Mouse (Mus musculus) retina, postnatal 7 days (tissue): ENCODE measurements around the gene Anks1.
"Not testable (repeated sequence)": the region's sequence is repeated elsewhere in the genome, so short reads cannot be mapped to it uniquely, and the experiment has no call there.

Experiments
- DNase-seq: peaks from one replicate; pipeline ENCODE4 v3.0.0-alpha.2; 2012; ENCODE audit warnings: low read depth, low spot score

The Anks1 gene

GRCm38 (mm10) chr17:27997212-27997611 lies 88.1 kb downstream of the Anks1 start:
- DNase-seq, result no peak

DNA sequence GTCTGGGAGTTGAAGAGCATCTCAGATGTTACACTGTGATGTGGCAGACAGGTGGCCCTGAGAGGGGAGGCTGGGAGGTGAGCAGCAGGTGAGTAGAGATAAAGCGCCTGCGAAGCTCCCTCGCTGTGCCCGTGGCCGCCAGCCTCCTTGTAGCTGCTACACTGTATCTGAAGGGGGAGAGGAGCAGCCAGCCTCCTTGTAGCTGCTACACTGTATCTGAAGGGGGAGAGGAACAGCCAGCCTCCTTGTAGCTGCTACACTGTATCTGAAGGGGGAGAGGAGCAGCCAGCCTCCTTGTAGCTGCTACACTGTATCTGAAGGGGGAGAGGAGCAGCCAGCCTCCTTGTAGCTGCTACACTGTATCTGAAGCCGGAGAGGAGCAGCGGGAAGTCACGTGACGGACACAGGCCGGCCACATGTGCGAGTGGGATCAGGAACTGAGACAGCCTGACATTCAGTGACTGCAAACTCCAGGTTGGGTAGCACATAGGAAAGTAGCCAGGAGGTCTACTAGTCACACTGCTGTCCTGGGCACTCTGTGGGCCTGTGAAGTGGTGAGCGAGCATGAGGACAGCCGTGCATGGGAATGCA lies 90.7 kb downstream of the Anks1 start:
- DNase-seq, result not testable (repeated sequence)

DNA sequence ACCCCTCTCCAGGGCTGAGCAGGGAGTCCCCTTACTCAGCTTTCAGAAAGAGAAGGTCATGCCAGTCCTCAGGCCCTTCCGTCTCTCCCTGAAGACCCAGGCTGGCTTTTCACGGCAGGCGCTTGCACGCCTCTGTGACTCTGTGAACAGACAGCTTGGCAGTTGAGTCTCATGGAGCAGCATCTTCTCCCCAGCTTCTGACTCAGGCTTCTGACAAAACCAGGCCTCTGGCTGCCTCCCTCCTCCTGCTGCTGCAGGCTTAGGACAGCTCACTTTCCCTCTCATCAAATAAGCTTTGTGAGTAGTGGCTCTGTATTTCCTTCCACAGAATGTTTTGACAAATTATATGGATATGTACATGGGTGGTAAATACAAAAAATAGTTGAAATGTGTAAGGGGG lies 91.3 kb downstream of the Anks1 start:
- no peak for DNase-seq

- DNase-seq, result no peak
These were observed 91.7 kb downstream of the Anks1 start for GRCm38 (mm10) chr17:28000851-28001250.

DNA sequence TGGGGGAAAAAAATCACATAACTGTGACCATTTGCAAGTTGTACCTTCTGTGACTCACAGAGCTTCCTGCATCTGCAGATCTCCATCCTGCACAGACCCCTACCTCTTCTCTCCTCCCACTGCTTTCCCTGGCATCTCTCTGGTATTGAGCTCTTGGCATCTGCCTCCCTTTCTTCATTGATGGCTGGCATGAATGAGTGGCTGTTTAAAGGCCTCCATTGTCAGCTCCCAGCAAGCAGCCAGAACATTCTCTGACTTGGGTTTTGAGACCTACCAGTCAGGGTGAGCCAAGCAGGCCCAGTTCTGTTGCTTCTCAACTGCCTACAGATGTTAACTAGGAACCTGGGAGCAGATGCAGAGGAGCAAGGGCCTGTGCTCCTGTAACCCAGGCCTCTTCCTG lies 96.3 kb downstream of the Anks1 start:
- no peak for DNase-seq

GRCm38 (mm10) chr17:28006208-28006607 lies 97.1 kb downstream of the Anks1 start:
- no peak for DNase-seq

GRCm38 (mm10) chr17:28006611-28007010 lies 97.5 kb downstream of the Anks1 start:
- DNase-seq, result no peak

GRCm38 (mm10) chr17:28007179-28007811 lies 98.2 kb downstream of the Anks1 start:
- no peak for DNase-seq

GRCm38 (mm10) chr17:28007857-28008564 lies 98.9 kb downstream of the Anks1 start:
- DNase-seq, result no peak

GRCm38 (mm10) chr17:28008565-28008981 lies 99.5 kb downstream of the Anks1 start:
- DNase-seq, result no peak

DNA sequence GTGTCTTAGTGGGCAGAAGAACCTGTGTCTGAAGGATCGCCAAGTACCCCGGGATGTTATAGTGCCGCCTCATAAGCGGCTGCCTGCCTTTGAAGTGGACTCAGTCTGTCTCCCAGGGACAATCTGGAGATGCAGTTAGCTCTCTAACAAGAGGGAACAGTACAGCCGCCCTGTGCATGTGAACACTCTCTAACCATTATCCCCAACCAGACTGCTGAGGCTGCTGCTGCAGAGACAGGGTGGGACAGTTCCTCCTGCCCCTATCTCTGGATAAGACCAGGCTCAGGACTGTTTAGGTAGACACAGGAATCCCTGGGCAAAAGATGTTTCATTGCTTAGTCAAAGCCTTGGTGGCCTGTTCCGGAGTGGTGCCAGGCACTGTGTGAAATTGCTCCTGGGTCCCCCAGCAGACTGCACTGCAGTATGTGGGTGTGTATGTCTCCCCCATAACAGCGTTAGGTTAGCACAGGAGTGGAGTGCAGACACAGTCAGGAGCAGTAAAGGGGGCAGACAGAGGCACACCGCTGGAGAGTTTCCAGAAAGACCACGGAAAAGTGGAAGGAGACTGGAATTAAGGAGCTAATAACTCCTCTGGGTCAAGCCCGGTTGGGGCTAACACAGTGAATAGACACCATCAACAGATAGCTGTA lies 100.1 kb downstream of the Anks1 start:
- no peak for DNase-seq

- no peak for DNase-seq
These were observed 100.6 kb downstream of the Anks1 start for GRCm38 (mm10) chr17:28009716-28010114.

DNA sequence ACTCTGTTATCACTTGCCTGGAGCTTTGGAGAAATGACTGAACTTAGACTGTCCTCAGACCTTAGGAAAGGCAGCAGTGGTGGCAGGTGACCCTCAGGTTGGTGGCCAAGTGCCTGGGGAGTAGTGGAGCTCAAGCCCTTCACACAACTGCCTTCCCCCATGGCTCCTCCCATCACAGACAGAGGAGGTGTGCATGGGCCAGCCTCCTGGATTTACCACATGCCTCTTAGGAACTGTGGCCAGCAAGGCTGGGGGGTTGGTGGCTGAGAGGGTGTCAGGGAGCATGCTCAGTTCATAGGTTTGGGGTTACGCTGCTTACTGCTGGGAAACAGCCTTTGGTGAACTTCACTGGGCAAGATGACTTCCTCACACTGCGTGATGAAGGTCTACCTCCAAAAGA lies 101.8 kb downstream of the Anks1 start:
- DNase-seq, result no peak

- DNase-seq, result no peak
These were observed 103.7 kb downstream of the Anks1 start for GRCm38 (mm10) chr17:28012851-28013250.

DNA sequence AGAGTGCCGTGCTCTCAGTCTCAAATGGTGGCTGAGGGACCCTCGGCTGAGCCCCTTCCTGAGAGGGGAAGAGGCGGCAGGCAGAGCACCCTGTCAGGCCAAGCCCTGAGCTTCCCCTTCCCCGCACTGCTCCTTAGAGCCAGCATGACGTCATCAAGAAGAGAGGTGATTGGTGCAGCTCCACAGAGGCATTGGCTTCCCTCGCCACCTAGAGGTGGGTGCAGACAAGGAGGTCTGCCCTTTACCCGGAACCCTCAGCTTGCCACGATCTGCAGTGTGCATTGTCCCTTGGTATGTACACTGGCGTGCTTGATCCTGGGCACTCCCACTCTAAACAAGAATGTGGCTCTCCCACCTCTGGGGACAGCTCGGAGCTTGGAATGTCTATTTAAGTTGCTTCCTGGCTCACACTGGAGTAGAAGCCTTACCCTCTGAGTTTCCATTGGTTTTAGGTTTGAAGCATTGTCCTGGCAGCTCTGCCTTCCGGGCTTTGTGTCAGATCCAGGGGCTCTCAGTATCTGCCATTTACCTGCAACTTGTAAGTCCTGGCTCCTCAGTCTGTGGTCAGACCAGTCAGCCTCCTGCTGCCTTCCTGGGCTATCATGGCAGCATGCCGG lies 104.3 kb downstream of the Anks1 start:
- DNase-seq, result peak; percentile 58

DNA sequence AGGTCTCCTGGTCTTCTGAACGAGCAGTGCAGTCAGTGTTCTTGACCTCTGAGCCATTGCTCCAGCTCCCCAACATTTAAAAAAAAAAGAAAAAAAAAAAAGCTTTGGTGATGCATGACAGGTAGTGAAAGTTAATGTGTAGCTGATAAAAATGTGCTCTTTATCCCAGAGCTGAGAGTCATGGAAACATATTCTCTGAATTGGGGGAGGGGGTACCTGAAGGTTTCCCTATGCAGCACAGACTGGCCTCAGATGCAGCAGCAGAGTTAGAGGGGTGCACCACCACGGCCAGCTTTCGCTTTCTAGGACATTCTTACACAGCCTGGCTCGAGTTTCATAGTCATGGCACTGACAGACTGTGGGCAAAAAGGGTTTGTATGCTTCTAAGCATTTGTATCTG lies 105.3 kb downstream of the Anks1 start:
- DNase-seq, result no peak

- DNase-seq, result no peak
These were observed 106.1 kb downstream of the Anks1 start for GRCm38 (mm10) chr17:28015068-28015730.

GRCm38 (mm10) chr17:28016056-28016797 lies 107.1 kb downstream of the Anks1 start:
- DNase-seq, result no peak

DNA sequence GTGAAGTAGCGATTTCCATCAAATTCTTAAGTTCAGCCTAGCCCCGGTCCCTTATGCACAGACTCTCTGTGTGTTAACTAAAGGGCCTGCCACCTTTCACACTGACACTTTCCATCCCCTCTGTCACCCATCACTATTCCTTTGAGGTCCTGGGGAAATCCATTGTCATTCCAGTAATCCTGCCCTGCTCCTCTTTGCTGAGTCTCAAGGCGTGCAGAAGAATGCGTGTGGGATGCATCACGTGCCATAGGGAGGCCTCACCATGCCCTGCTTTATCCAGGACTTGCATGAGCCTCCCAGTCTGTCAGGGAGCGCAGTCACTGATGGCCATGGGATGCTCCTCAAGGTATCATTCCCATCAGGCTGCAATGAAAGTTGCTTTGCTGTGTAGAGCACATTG lies 109.2 kb downstream of the Anks1 start:
- DNase-seq, result no peak

- no peak for DNase-seq
These were observed 109.7 kb downstream of the Anks1 start for GRCm38 (mm10) chr17:28018776-28019175.
